Mouse (Mus musculus) spleen, postnatal 4 days (tissue): ENCODE results near the gene Nupl2.

Experiments used
- DNase-seq, 2 experiments: peaks; one replicate each; pipeline ENCODE4 v3.0.0; 2022; ENCODE audit warnings: low spot score in 2 of 2

Gene Nupl2

GRCm38 (mm10) chr5:24164789-24165445 is at the start of gene Nupl2:
Gene Nupl2, plus strand, starts transcription at chr5:24164963.
- DNase-seq: peak; percentile 91 to 97

DNA sequence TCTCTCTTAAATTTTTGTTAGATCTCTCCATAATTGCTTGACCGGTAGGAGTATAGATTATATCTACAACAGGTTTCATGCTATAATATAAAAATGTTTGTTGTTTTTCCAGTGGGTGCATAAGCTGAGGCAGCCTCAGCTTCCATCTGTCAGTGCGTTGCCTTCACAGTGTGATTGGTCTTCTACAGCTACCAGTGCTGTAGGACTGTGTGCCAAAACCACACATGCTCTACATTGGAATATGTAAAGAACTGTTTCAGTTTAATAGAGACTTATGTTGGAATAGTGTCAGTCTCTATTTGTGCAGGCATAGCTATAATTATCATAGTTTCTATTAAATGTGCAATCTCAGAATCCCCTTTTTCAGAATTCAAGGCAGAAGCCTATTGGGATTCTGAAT is 42.5 kb upstream of the Nupl2 start:
- DNase-seq: no peak

- DNase-seq: no peak
Observed at GRCm38 (mm10) chr5:24124175-24124574, 40.6 kb upstream of the Nupl2 start.

GRCm38 (mm10) chr5:24124579-24125276 is 40.0 kb upstream of the Nupl2 start:
- no peak for DNase-seq

DNA sequence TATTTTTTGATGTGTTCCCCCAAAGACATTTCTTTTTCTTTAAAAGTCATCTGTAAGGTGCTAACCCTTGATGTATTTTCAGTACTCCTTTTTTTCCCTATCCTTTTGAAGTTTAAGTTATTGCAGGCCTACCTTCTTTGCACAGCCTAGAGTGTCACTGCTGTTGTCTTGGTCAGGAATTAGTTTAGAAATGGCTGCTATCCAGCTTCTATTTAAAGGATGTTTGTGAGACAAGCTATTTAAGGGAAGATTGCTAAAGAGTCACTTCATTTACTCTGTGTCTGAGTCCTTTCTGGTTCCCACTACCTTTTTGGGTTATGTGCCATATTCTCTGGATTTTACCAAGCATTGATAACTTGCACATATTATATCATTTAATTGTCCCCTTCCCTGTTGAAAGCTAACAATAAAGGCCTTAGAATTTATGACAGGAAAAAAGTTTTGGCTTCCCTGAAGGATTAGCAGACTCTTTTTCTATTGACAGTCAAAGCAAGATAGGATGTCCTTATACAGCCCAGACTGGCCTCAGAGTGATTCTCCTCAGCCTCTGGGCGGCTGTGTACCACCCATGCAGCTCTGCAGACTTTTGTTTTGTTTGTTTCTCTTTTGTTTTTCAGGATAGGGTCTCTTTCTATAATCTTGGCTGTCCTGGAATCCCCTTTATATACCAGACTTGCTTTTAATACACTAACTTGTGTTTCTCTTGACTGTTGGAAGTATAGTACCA is 38.7 kb upstream of the Nupl2 start:
- DNase-seq: no peak

DNA sequence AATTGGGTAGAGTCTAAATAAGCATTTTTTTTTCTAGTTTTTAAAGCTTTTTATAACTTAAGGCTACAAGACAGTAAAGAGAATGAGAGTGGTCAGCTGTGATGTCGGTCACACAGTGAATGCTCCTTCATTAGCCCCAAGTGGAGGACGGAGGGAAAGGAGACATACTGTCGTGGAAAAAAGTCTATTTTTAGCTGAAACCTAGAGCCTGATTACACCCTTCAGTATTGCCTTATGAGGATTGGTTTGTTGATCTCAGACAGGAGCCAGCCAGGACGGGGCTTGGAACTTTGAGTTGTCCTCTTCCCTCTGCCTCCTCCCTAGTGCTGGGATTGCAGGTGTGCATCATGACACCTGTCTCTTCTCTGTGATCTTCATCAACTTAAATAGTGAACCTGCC is 37.8 kb upstream of the Nupl2 start:
- DNase-seq: no peak

DNA sequence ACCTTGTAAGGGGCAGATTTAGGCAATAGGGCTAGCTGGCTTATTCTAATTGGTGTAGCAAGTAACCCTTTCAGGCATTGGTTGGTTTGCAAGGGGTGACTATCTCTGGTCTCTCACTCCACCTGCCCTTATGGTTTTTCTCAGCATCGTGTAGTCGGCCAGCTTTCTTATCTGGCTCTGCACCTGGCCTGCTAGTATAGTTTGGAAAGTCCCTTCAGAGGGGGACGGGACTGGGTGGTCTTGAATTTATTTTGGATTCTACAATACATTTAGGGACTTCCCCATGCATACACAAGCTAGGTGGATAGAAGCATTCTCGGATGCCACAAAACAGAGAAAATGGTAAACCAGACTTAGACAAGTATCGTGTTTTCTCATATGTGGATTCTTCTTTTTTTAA is 17.8 kb upstream of the Nupl2 start:
- DNase-seq: no peak

DNA sequence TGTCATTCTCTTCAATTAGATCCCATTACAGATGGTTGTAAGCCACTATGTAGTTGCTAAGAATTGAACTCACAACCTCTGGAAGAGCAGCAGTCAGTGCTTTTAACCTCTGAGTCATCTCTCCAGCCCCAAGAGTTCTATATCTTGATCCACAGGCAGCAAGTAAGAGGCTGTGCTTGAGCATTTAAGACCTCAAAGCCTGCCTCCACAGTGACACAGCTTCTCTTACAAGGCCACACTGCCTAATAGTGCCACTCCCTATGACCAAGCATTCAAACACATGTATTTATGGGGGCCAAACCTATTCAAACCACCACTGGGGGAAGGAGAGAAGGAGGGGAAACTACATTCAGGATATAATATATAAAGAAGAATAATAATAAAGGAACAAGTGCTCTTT is 12.6 kb upstream of the Nupl2 start:
- DNase-seq: no peak

GRCm38 (mm10) chr5:24156774-24157173 is 8.0 kb upstream of the Nupl2 start:
- no peak for DNase-seq

GRCm38 (mm10) chr5:24167263-24167662 is 2.5 kb downstream of the Nupl2 start:
- DNase-seq: no peak

GRCm38 (mm10) chr5:24169881-24170280 is 5.1 kb downstream of the Nupl2 start:
- DNase-seq: no peak

DNA sequence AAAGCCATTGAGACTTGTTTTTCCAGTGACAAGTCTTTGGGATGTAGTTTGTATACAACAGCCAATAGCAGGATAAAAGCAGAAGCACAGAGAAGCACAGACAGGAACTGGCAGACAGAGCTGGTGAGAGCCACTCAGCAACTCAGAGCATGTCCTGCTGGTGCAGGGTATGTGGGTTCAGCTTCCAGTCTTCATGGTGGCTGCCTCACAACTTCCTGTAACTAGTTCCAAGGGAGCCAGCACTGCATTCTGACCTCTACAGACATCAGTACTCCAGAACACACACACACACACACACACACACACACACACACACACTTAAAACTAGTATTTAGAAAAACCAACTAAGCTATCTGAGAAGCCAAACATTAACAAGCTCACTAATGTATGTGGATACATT is 7.3 kb downstream of the Nupl2 start:
- no peak for DNase-seq

DNA sequence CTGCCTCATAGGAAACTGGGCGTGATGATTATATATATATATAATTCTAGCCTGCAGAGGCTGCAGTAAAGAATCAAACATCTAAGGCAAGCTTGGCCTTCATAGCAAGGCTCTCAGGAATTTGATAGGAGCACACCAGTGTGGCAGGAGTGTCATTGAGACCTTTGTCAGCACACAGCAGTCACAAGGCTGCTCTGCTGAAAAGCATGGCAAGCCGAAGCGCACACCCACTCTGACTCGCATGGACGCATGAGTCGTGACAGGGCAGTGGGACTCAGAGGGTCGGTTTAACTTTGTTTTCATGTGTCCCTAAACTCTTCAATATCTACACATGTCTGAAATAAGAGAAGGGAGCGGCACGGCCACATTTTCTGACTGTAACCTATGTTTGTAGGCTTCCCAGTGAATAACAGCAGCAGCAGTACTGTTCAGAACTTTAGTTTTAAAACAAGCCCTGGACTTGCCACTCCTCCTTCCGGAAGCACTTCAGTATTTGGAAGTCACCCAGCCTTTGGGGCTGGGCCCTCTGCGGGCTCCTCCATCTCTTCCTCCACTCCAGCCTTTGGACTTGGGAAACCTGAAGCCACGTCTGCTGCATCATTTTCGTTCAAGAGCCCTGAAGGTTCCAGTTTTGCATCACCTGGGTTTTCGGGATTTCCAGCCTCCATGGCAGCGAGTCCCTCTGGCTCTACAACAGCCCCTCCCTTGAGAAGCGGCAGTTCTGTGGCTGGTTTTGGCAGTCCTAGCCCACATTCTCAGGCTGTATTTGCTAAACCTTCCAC is 16.9 kb downstream of the Nupl2 start:
- DNase-seq: no peak

- no peak for DNase-seq
Observed at GRCm38 (mm10) chr5:24182296-24182734, 17.6 kb downstream of the Nupl2 start.

- DNase-seq: no peak
Observed at GRCm38 (mm10) chr5:24183096-24183495, 18.3 kb downstream of the Nupl2 start.

DNA sequence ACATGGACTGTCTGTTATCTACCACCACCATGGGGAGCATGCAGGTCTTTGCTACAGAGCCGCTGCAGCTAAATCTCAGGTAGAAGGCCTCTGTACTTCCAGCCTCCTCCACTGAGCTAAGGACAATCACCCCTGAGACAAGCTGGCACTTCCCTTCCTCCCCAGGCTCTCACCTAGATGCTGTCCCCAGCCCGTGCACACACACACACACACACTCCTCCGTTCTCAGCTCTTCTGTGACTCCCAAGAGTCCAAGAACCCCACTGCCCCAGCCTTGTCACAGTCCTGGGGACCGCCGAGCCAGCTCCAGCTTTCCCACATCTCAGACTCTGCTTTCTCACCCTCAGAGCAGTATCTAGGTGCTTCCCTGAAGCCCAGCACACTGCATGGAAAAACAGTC is 19.2 kb downstream of the Nupl2 start:
- DNase-seq: no peak

DNA sequence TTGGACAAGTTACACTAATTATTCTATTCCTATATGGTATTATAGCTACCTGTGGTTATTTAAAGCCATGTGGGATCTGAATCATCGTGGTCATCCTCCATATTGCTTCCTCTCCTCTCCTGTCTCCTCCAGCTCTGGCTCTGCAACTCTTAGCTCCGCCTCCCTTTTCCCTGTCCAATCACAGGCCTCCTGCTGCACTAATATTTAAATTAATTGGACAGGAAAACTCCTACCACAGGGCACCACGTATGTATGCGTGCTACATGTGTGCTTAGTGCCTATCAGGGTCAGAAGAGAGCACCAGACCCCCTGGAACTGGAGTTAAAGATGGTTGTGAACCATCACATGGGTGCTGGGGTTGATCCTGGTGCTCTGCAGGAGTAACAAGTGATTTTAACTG is 23.7 kb downstream of the Nupl2 start:
- no peak for DNase-seq

- DNase-seq: no peak
Observed at GRCm38 (mm10) chr5:24191821-24192220, 27.1 kb downstream of the Nupl2 start.

DNA sequence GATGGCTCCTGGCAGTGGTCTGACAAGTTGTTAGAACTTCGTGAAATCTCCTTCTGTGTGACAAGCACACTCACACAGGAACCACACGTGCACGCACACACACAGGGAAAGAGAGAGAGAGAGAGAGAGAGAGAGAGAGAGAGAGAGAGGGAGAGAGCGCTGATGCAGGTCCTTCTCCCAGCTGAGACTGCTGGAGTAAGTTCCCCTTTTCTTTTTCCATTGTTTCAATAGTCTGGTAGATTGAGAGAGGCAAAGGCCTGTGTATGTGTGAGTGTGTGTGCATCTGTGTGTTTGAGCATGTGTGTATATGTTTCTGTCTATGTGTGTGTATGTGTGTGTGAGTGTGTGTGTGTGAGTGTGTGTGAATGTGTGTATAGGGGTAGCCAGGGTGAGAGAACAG is 36.2 kb downstream of the Nupl2 start:
- DNase-seq: no peak

GRCm38 (mm10) chr5:24202492-24202891 is 37.7 kb downstream of the Nupl2 start:
- no peak for DNase-seq

DNA sequence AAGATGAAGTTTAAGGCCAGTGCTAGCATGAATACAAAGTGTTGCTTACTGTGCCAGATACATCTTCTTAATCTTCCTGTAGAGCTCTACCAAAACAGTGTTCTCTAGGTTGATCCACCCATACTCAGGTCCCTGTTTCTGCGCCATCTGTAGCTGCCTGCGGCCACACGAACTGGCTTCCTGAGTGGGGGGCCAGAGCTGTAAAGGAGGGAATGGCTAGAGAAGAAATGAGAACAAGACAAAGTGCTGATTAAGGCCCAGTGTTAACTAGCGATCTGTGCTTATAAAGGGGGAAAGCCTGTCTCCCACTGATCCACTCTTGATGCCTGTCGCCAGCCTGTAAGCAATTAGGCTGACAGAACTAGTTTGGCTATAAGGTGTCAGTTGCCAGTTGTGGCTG is 38.5 kb downstream of the Nupl2 start:
- no peak for DNase-seq

GRCm38 (mm10) chr5:24207965-24208364 is 43.2 kb downstream of the Nupl2 start:
- DNase-seq: no peak
